8 mouse cellular contexts compared by ENCODE assay signal in genomic region chr1:138130145-138130544, GRCm38 (mm10). TPM values are rescaled to one million over a fixed set of nuclear protein-coding genes. Genes with fewer than 3 reads are reported as not detected.
DNase-seq lines count a peak whose midpoint lies in the region; ATAC-seq and TF ChIP-seq lines count a peak whose summit lies in the region.

No protein-coding gene starts in this region.

- no peaks in the 10 kb centered on the region for H3K4me1 ChIP-seq in midbrain, postnatal 0 days (ENCODE audit: insufficient read depth, low read length)
- no peaks in the 10 kb centered on the region for H3K4me1 ChIP-seq in cerebellum, adult 2 months (ENCODE audit: control insufficient read depth, insufficient read depth, low read length)

- no peak overlapping the region for H3K27ac ChIP-seq in layer of hippocampus, adult 2 months
- no peak overlapping the region for H3K27ac ChIP-seq in midbrain, postnatal 0 days (ENCODE audit: low read depth, low read length)
- no peak overlapping the region for H3K27ac ChIP-seq in cerebellum, adult 2 months (ENCODE audit: insufficient read depth, low read length)

- H3K36me3 ChIP-seq in midbrain, postnatal 0 days (ENCODE audit: insufficient read depth, low read length): no peaks in the 10 kb centered on the region

- no peaks in the 10 kb centered on the region for H3K9me3 ChIP-seq in midbrain, postnatal 0 days (ENCODE audit: low read length)

- H3K9ac ChIP-seq in midbrain, postnatal 0 days (replicated peaks; ENCODE audit: low read length, poor library complexity, severe bottlenecking): no peak overlapping the region

- TF ChIP-seq CTCF in layer of hippocampus, adult 2 months (conservative IDR thresholded peaks at IDR 0.05): peak; percentile 83
- TF ChIP-seq CTCF in midbrain, postnatal 0 days (IDR thresholded peaks at IDR 0.05): peak; percentile 77
- no peak for TF ChIP-seq CTCF in cerebellum, adult 2 months (IDR thresholded peaks at IDR 0.05; ENCODE audit: borderline replicate concordance, insufficient read depth, low read depth, low read length)

- no peaks in the 10 kb centered on the region for H3K27me3 ChIP-seq in midbrain, postnatal 0 days (ENCODE audit: insufficient read depth, low read length)
- H3K27me3 ChIP-seq in cerebellum, adult 2 months (ENCODE audit: control insufficient read depth, insufficient read depth, low read length): no peaks in the 10 kb centered on the region

- WGBS in midbrain, postnatal 0 days: 25% methylated on average over 4 of the region's 4 CpGs
- WGBS in cerebellum, adult 2 months: 46% methylated on average over 4 of the region's 4 CpGs

- DNase-seq in embryo, embryonic 10.5 days (ENCODE audit: low spot score): peak; percentile 29
- DNase-seq in embryo, embryonic 10 days (ENCODE audit: low spot score): no peak
- DNase-seq in layer of hippocampus, adult 2 months (ENCODE audit: low spot score in 2 of 2): peak; percentile 38 to 50
- no peak for DNase-seq in layer of hippocampus, adult 8-10 months (ENCODE audit: low spot score in 2 of 2)
- DNase-seq in T-cell, adult 2 months (ENCODE audit: low spot score): peak; percentile 54
- peak; percentile 63 for DNase-seq in midbrain, postnatal 0 days (ENCODE audit: low spot score)
- DNase-seq in adrenal gland, adult 8-10 months: no peak
- DNase-seq in cerebellum, adult 2 months: no peak

- no peak overlapping the region for H3K4me3 ChIP-seq in layer of hippocampus, adult 2 months
- no peak overlapping the region for H3K4me3 ChIP-seq in midbrain, postnatal 0 days (ENCODE audit: low read depth, low read length)
- H3K4me3 ChIP-seq in cerebellum, adult 2 months (replicated peaks; ENCODE audit: insufficient read depth, low read depth, low read length): no peak overlapping the region

- 0 out of 2 replicates have a peak, but pooled peaks have one; percentile 34 for ATAC-seq in midbrain, postnatal 0 days (ENCODE audit: low FRiP score)

- H3K4me2 ChIP-seq in midbrain, postnatal 0 days (ENCODE audit: low read depth, low read length, poor library complexity, severe bottlenecking): no peak overlapping the region

- TF ChIP-seq POLR2A in cerebellum, adult 2 months (IDR thresholded peaks at IDR 0.05; ENCODE audit: borderline replicate concordance, insufficient read depth, low read length): no peak

RNA-seq across cellular contexts. Expression of gene Ptprc, which starts 45.4 kb away (rescaled TPM):
- total RNA-seq in layer of hippocampus, adult 2 months (2021): 1 to 10 TPM; 2.3 to 2.4 TPM
- total RNA-seq in layer of hippocampus, adult 8-10 months (2022): 10 to 100 TPM in 2 of 4 experiments, 1 to 10 TPM in 2; 2.5 to 20.9 (median 11.8) TPM
- 1.9 and 4.1 TPM in 2 replicates for total RNA-seq in midbrain, postnatal 0 days (2014; rRNA removed)
- 0.77 and 0.90 TPM in 2 replicates for polyA plus RNA-seq in midbrain, postnatal 0 days (2015; fragmentation: Nextera tagmentation; extraction: Ambion mirVana)
- total RNA-seq in adrenal gland, adult 8-10 months (2022): 10 to 100 TPM in 2 of 4 experiments, 1 to 10 TPM in 2; 6.8 to 18.3 (median 12.3) TPM
- 1.1 and 1.3 TPM in 2 replicates for polyA plus RNA-seq in cerebellum, adult 2 months (2012; rRNA removed)

Comparison
In these comparisons a context has a peak if more than half of its experiments do, and no peak if none do; other contexts are left out.
1. DNase-seq: peak in embryo, embryonic 10.5 days (single experiment), layer of hippocampus, adult 2 months (2 of 2), T-cell, adult 2 months (single experiment) and midbrain, postnatal 0 days (single experiment); none in embryo, embryonic 10 days (single experiment), layer of hippocampus, adult 8-10 months (0 of 2), adrenal gland, adult 8-10 months (single experiment) and cerebellum, adult 2 months (0 of 2).